Mouse (Mus musculus) neural tube, embryonic 15.5 days (tissue): ENCODE results near the gene Cpsf6. TPM values are rescaled to one million over a fixed set of nuclear protein-coding genes. Genes with fewer than 3 reads are reported as not detected.

Experiments
- ATAC-seq: fragments of 200-750 bp; cut with Nextera tagmentation; 2 replicates; pipeline ENCODE4 v1.8.0; 2017; ENCODE audit warnings: mild to moderate bottlenecking, moderate TSS enrichment, moderate library complexity; ENCODE audit not compliant: low FRiP score
- H3K27ac ChIP-seq: fragments of 300-500 bp; sonication (generic); replicated peaks from 2 replicates; pipeline ENCODE4 v1.5.1; 2015; ENCODE audit warnings: mild to moderate bottlenecking, inconsistent platforms
- H3K27me3 ChIP-seq: fragments of 300-500 bp; sonication (generic); replicated peaks from 2 replicates; pipeline ENCODE4 v1.6.1; 2015; ENCODE audit warnings: inconsistent platforms
- H3K36me3 ChIP-seq: fragments of 300-500 bp; sonication (generic); 2 replicates; pipeline ENCODE4 v1.6.1; 2015; ENCODE audit warnings: inconsistent platforms
- H3K4me1 ChIP-seq: fragments of 300-500 bp; sonication (generic); 2 replicates; pipeline ENCODE4 v1.6.1; 2015; ENCODE audit warnings: inconsistent platforms
- H3K4me2 ChIP-seq: fragments of 300-500 bp; sonication (generic); 2 replicates; pipeline ENCODE4 v1.6.1; 2015; ENCODE audit warnings: inconsistent platforms, mild to moderate bottlenecking, moderate library complexity
- H3K4me3 ChIP-seq: fragments of 300-500 bp; sonication (generic); replicated peaks from 2 replicates; pipeline ENCODE4 v1.5.1; 2015; ENCODE audit warnings: mild to moderate bottlenecking, inconsistent platforms
- H3K9ac ChIP-seq: fragments of 300-500 bp; sonication (generic); replicated peaks from 2 replicates; pipeline ENCODE4 v1.6.1; 2015; ENCODE audit warnings: mild to moderate bottlenecking, inconsistent platforms
- H3K9me3 ChIP-seq: fragments of 300-500 bp; sonication (generic); replicated peaks from 2 replicates; pipeline ENCODE4 v1.6.1; 2016; ENCODE audit warnings: inconsistent platforms
- whole genome bisulfite sequencing: fragments of 180-500 bp; shearing (Covaris S2); methylation state at CpG from one replicate; pipeline ENCODE4 v1.1.7; 2015; ENCODE audit warnings: mixed read lengths; 5-methylcytosine and 5-hydroxymethylcytosine counted together
- polyA plus RNA-seq: library from polyadenylated mRNA; unstranded; fragments of >200 nt; fragmentation: Nextera tagmentation; extraction: Ambion mirVana; gene quantifications from 2 replicates; pipeline ENCODE4 v1.2.1, GENCODE M21; 2015

The Cpsf6 gene
- polyA plus RNA-seq, 1 experiment from 2014 or later, result 126 TPM

DNA sequence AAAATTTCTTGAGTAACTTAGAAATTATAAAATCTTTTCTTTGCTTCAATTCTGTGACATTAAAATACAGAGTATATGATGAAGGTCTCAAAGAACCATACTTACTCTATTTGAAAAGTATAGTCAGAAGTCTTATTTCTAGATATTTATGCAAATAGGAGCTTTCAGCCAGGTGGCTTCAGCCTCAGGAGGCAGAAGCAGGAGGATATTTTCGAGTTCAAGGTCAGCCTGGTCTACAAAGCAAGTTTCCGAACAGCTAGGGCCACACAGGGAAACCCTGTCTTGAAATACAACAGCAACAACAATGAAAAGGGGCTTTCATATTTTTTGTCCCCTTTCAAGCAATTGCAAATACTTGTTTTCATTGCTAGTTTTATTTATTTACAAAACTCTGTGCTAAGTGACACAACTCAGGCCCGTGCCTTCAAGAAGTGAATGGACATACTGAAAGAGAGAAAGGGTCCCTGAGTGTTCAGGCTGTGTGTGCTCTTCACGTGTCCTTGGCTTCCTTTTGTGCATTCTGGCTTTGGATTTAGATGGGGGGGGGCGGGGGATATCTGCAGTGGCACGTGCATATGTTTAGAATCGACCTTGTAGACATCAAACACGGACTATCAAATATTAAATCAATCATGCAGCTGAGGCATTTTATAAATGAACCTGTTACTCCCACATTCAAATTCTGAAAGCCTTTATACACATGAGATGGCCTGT, 39.9 kb upstream of the Cpsf6 start:
- no peak overlapping the region for H3K27ac ChIP-seq
- H3K27me3 ChIP-seq, result no peaks in the 10 kb centered on the region
- H3K36me3 ChIP-seq, result no peaks in the 10 kb centered on the region
- peaks cover 19% of the 10 kb centered on the region for H3K4me1 ChIP-seq
- H3K9ac ChIP-seq, result no peak overlapping the region
- 75% methylated on average over 8 of the region's 8 CpGs for WGBS
- no peaks in the 10 kb centered on the region for H3K9me3 ChIP-seq
- no peak overlapping the region for H3K4me2 ChIP-seq
- no peak for ATAC-seq
- H3K4me3 ChIP-seq, result no peak overlapping the region

DNA sequence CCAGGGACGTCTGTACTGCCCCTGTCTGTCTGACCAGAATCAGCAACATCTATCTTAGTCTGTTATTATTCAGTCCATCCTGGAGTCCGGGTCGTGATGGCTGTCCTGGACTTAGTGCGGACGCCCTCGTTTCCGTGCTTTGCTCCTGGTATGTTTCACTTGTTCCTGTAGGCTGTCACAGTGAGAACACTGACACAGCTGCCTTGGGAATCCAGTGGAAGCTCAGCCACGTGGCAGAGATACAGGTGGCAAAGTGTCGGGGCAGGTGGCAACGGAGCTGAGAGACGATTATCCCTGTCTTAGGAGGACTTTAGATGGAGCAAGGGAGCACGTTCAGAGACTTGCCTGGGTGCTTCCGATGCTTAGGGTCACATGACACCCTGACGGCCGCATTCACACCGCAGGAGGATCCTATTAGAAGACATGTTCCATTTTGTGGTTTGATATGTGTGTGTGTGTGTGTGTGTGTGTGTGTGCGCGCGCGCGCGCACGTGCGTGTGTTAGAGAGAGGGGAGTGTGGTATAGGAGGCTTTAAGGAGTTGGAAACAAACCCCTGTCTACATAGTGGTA, 38.9 kb upstream of the Cpsf6 start:
- H3K9ac ChIP-seq, result 0 out of 2 replicates have a peak overlapping the region, but pooled peaks have one; percentile 6
- peak overlapping the region; percentile 28 for H3K4me3 ChIP-seq
- no peaks in the 10 kb centered on the region for H3K36me3 ChIP-seq
- H3K9me3 ChIP-seq, result no peaks in the 10 kb centered on the region
- peaks cover 19% of the 10 kb centered on the region for H3K4me1 ChIP-seq
- WGBS, result 53% methylated on average over 24 of the region's 24 CpGs
- peak overlapping the region; percentile 72; the same call in 1 of the 2 replicates for H3K27ac ChIP-seq
- peak overlapping the region; percentile 58 for H3K4me2 ChIP-seq
- H3K27me3 ChIP-seq, result no peaks in the 10 kb centered on the region
- ATAC-seq, result peak; percentile 36

DNA sequence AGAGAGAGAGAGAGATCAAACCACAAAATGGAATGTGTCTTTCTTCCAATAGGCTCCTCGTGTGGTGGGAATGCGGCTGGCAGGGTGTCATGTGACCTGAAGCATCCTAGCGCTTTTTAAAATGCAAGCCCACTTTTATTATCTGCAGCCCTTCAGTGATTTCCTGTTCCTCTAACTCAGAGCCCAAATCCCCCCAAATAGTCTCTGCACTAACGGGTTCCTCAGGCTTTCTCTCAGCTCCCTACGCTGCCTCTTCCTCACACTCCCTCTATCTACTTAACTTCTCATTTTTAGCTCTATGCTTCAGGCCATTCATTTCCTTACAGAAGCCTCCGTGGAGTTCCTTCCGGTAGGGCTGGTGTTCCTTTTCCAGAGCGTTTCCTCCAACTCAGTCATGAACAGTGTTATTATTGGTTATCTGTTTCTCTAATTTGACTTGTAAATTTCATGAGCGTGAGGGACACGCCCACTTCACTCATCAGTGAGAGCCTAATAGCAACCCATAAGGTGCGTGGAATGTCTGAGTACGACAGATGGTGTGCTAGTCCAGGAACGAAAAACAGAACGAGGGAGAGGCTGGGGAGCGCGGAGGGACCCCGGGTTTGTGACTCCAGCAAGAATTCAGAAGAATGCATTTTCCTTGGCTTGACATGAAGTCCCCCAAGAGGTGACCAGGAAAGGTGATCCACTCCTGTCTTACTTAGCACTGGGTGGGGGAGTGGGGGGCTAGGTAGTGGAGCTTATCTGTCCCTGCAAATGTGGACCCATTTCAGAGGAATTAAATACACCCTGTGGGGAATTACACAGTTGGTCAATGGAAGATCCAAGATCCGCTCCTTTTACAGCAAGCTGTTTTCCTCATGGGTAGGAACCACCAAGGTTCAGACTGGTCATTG, 38.2 kb upstream of the Cpsf6 start:
- Histone ChIP-seq H3K9me3 (no peaks in the 10 kb centered on the region), H3K9ac (peak overlapping the region; percentile 6; the same call in 1 of the 2 replicates), H3K4me3 (peak overlapping the region; percentile 28), H3K4me2 (peak overlapping the region; percentile 58), H3K27ac (peak overlapping the region; percentile 72), H3K27me3 (no peaks in the 10 kb centered on the region), H3K4me1 (peaks cover 19% of the 10 kb centered on the region), H3K36me3 (no peaks in the 10 kb centered on the region)
- ATAC-seq, result peak; percentile 77
- 16% methylated on average over 18 of the region's 18 CpGs for WGBS

- Histone ChIP-seq H3K9me3 (no peaks in the 10 kb centered on the region), H3K9ac (no peak overlapping the region), H3K27ac (peak overlapping the region; percentile 72)
Observed at GRCm38 (mm10) chr10:117417470-117417767, 37.6 kb upstream of the Cpsf6 start.

GRCm38 (mm10) chr10:117416636-117417469, 37.0 kb upstream of the Cpsf6 start:
- H3K36me3 ChIP-seq, result no peaks in the 10 kb centered on the region
- ATAC-seq, result no peak
- no peaks in the 10 kb centered on the region for H3K9me3 ChIP-seq
- peaks cover 19% of the 10 kb centered on the region for H3K4me1 ChIP-seq
- no peaks in the 10 kb centered on the region for H3K27me3 ChIP-seq
- H3K9ac ChIP-seq, result no peak overlapping the region
- H3K4me3 ChIP-seq, result peak overlapping the region; percentile 28; the same call in 1 of the 2 replicates
- 86% methylated on average over 16 of the region's 16 CpGs for WGBS
- H3K4me2 ChIP-seq, result peak overlapping the region; percentile 58
- peak overlapping the region; percentile 72 for H3K27ac ChIP-seq

More at GRCm38 (mm10) chr10:117417470-117417767, 37.6 kb upstream of the Cpsf6 start:
- peak overlapping the region; percentile 58 for H3K4me2 ChIP-seq
- H3K27me3 ChIP-seq, result no peaks in the 10 kb centered on the region
- H3K4me1 ChIP-seq, result peaks cover 19% of the 10 kb centered on the region
- H3K36me3 ChIP-seq, result no peaks in the 10 kb centered on the region
- ATAC-seq, result peak; percentile 64; the same call in 1 of the 2 replicates
- H3K4me3 ChIP-seq, result peak overlapping the region; percentile 28; the same call in 1 of the 2 replicates
- WGBS, result 57% methylated on average over 9 of the region's 9 CpGs

GRCm38 (mm10) chr10:117416095-117416494, 36.3 kb upstream of the Cpsf6 start:
- Histone ChIP-seq H3K36me3 (no peaks in the 10 kb centered on the region), H3K27ac (no peak overlapping the region), H3K4me1 (peaks cover 19% of the 10 kb centered on the region), H3K27me3 (no peaks in the 10 kb centered on the region), H3K4me2 (no peak overlapping the region), H3K9ac (no peak overlapping the region), H3K4me3 (no peak overlapping the region), H3K9me3 (no peaks in the 10 kb centered on the region)
- no peak for ATAC-seq
- 73% methylated on average over 9 of the region's 9 CpGs for WGBS

- Histone ChIP-seq H3K9ac (no peak overlapping the region), H3K4me2 (no peak overlapping the region), H3K4me1 (peaks cover 19% of the 10 kb centered on the region), H3K36me3 (no peaks in the 10 kb centered on the region), H3K27me3 (no peaks in the 10 kb centered on the region), H3K4me3 (no peak overlapping the region), H3K9me3 (no peaks in the 10 kb centered on the region), H3K27ac (no peak overlapping the region)
- ATAC-seq, result no peak
- WGBS, result 83% methylated on average over 6 of the region's 6 CpGs
Observed at GRCm38 (mm10) chr10:117415364-117416057, 35.7 kb upstream of the Cpsf6 start.

GRCm38 (mm10) chr10:117414726-117415125, 34.9 kb upstream of the Cpsf6 start:
- Histone ChIP-seq H3K9ac (no peak overlapping the region), H3K4me1 (peaks cover 19% of the 10 kb centered on the region), H3K4me2 (no peak overlapping the region), H3K9me3 (no peaks in the 10 kb centered on the region), H3K27ac (no peak overlapping the region), H3K36me3 (no peaks in the 10 kb centered on the region), H3K4me3 (no peak overlapping the region), H3K27me3 (no peaks in the 10 kb centered on the region)
- WGBS, result 86% methylated on average over 1 of the region's 1 CpGs
- no peak for ATAC-seq

GRCm38 (mm10) chr10:117413562-117414527, 34.0 kb upstream of the Cpsf6 start:
- WGBS, result 67% methylated on average over 13 of the region's 13 CpGs
- no peak overlapping the region for H3K9ac ChIP-seq
- H3K27me3 ChIP-seq, result no peaks in the 10 kb centered on the region
- H3K27ac ChIP-seq, result no peak overlapping the region
- H3K4me1 ChIP-seq, result peaks cover 17% of the 10 kb centered on the region
- H3K4me3 ChIP-seq, result no peak overlapping the region
- H3K9me3 ChIP-seq, result no peaks in the 10 kb centered on the region
- no peaks in the 10 kb centered on the region for H3K36me3 ChIP-seq
- no peak for ATAC-seq
- no peak overlapping the region for H3K4me2 ChIP-seq

DNA sequence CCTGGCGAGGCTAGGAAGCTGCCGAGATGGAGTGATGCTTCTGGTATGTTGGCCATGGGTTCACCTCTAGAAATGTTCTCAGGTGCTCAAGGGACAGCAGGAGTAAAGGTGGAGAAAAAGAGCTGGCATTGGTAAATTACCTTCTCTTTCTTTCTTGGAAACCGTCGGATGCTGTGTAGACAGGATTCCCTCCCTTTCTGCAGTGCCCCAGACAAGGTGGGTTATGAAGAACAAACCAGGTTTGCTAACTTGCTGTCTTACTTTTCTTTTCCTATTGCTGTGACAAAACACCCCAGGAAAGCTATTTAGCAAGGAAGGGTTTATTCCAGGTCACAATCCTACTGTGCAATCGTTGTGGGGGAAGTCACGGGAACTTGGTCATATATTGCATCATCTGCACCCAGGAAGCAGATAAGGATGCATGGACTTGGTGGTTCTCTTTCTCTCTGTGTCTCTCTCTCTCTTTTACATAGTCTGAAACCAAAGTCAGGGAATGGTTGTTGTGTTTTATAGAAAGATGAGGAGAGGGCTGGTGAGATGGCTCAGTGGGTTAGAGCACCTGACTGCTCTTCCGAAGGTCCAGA, 32.8 kb upstream of the Cpsf6 start:
- no peak overlapping the region for H3K27ac ChIP-seq
- 84% methylated on average over 7 of the region's 7 CpGs for WGBS
- no peak for ATAC-seq

More for the DNA sequence above, 32.8 kb upstream of the Cpsf6 start:
- Histone ChIP-seq H3K4me2 (no peak overlapping the region), H3K27me3 (no peaks in the 10 kb centered on the region), H3K4me1 (peaks cover 5% of the 10 kb centered on the region), H3K9me3 (no peaks in the 10 kb centered on the region), H3K9ac (no peak overlapping the region), H3K36me3 (no peaks in the 10 kb centered on the region), H3K4me3 (no peak overlapping the region)
